Mouse (Mus musculus) embryo, embryonic 11.5 days (tissue): Measurements from ENCODE around the gene Tjp3.
"Not testable (repeated sequence)": the region's sequence is repeated elsewhere in the genome, so short reads cannot be mapped to it uniquely, and the experiment has no call there.

Experiments used
- DNase-seq: peaks from one replicate; pipeline ENCODE4 v3.0.0-alpha.2; 2012; ENCODE audit warnings: low read depth, low spot score

Gene Tjp3

GRCm38 (mm10) chr10:81233226-81233585 lies 58.2 kb downstream of the Tjp3 start:
- no peak for DNase-seq

GRCm38 (mm10) chr10:81232580-81233225 lies 58.7 kb downstream of the Tjp3 start, which contains the start of gene Zfr2:
Zfr2 (plus strand) TSS chr10:81233155.
- peak; percentile 77 for DNase-seq

- no peak for DNase-seq
Observed at GRCm38 (mm10) chr10:81231436-81231835, 59.9 kb downstream of the Tjp3 start.

GRCm38 (mm10) chr10:81230438-81231332 lies 60.7 kb downstream of the Tjp3 start, which contains the start of gene Atcay:
Atcay (minus strand) TSS chr10:81230833.
- DNase-seq = no peak

GRCm38 (mm10) chr10:81229735-81230437 lies 61.5 kb downstream of the Tjp3 start:
- DNase-seq = no peak

- DNase-seq = not testable (repeated sequence)
Observed at GRCm38 (mm10) chr10:81223731-81224130, 67.7 kb downstream of the Tjp3 start.
